Comparison of ENCODE assay signal across 7 mouse cellular contexts in genomic region chr10:123091737-123092136, GRCm38 (mm10). TPM values are rescaled to one million over a fixed set of nuclear protein-coding genes. Genes with fewer than 3 reads are reported as not detected.
DNase-seq lines count a peak whose midpoint lies in the region; ATAC-seq lines count a peak whose summit lies in the region.

No protein-coding gene starts in this region.

- H3K9me3 ChIP-seq in embryonic facial prominence, embryonic 14.5 days (ENCODE audit: control insufficient read depth, low read length): no peaks in the 10 kb centered on the region
- no peaks in the 10 kb centered on the region for H3K9me3 ChIP-seq in liver, embryonic 13.5 days (replicated peaks)

- no peak overlapping the region for H3K4me3 ChIP-seq in embryonic facial prominence, embryonic 14.5 days (ENCODE audit: low read depth, low read length)
- H3K4me3 ChIP-seq in liver, embryonic 13.5 days (replicated peaks): no peak overlapping the region

- no peak overlapping the region for H3K27ac ChIP-seq in embryonic facial prominence, embryonic 14.5 days (replicated peaks; ENCODE audit: low read depth, low read length)
- no peak overlapping the region for H3K27ac ChIP-seq in liver, embryonic 13.5 days

- H3K27me3 ChIP-seq in embryonic facial prominence, embryonic 14.5 days (replicated peaks; ENCODE audit: control insufficient read depth, insufficient read depth, low read length): no peaks in the 10 kb centered on the region
- no peaks in the 10 kb centered on the region for H3K27me3 ChIP-seq in liver, embryonic 13.5 days

- WGBS in embryonic facial prominence, embryonic 14.5 days: 37% methylated on average over 5 of the region's 5 CpGs
- WGBS in liver, embryonic 13.5 days (ENCODE audit: insufficient replicate concordance): 37% methylated on average over 5 of the region's 5 CpGs

- no peak overlapping the region for H3K4me2 ChIP-seq in embryonic facial prominence, embryonic 14.5 days (ENCODE audit: low read depth, low read length)
- H3K4me2 ChIP-seq in liver, embryonic 13.5 days: no peak overlapping the region

- H3K9ac ChIP-seq in embryonic facial prominence, embryonic 14.5 days (ENCODE audit: low read depth, low read length): no peak overlapping the region
- H3K9ac ChIP-seq in liver, embryonic 13.5 days: no peak overlapping the region

- peak; percentile 16 for DNase-seq in urinary bladder, postnatal 25 days (ENCODE audit: low spot score)
- DNase-seq in urinary bladder, adult 2 months (ENCODE audit: low spot score): no peak
- DNase-seq in adrenal gland, postnatal 10 days: peak; percentile 64
- peak; percentile 75 for DNase-seq in embryonic facial prominence, embryonic 14.5 days (ENCODE audit: low spot score)
- peak; percentile 27 for DNase-seq in liver, embryonic 13.5 days
- DNase-seq in natural killer cell, adult 2 months (ENCODE audit: low spot score in 2 of 2): peak; percentile 21 to 37

- H3K36me3 ChIP-seq in embryonic facial prominence, embryonic 14.5 days (ENCODE audit: control insufficient read depth, insufficient read depth, low read length): no peaks in the 10 kb centered on the region
- H3K36me3 ChIP-seq in liver, embryonic 13.5 days: no peaks in the 10 kb centered on the region

- no peaks in the 10 kb centered on the region for H3K4me1 ChIP-seq in embryonic facial prominence, embryonic 14.5 days (ENCODE audit: control insufficient read depth, insufficient read depth, low read length)
- no peaks in the 10 kb centered on the region for H3K4me1 ChIP-seq in liver, embryonic 13.5 days (replicated peaks)

- ATAC-seq in embryonic facial prominence, embryonic 14.5 days (ENCODE audit: low read depth): 0 out of 2 replicates have a peak, but pooled peaks have one; percentile 50
- ATAC-seq in inflammation-experienced regulatory T-cells, adult 6 months: peak; percentile 85
- peak; percentile 29; the same call in 1 of the 2 replicates for ATAC-seq in liver, embryonic 13.5 days (ENCODE audit: low read depth)

RNA-seq across cellular contexts. Expression of gene Mon2, which starts 15.4 kb away (rescaled TPM):
- polyA plus RNA-seq in urinary bladder, adult 2 months (2012; rRNA removed): 52.9 and 58.2 TPM in 2 replicates
- total RNA-seq in adrenal gland, postnatal 10 days (2021): 10 to 100 TPM; 62.0 to 78.6 TPM
- polyA plus RNA-seq in embryonic facial prominence, embryonic 14.5 days (2014; fragmentation: Nextera tagmentation; extraction: Ambion mirVana): 44.5 and 48.3 TPM in 2 replicates
- polyA plus RNA-seq in inflammation-experienced regulatory T-cells, adult 6 months (2017; shearing (Covaris generic)): 10 to 100 TPM; 12.3 to 39.6 (median 34.4) TPM
- 8.6 and 9.3 TPM in 2 replicates for polyA plus RNA-seq in liver, embryonic 13.5 days (2015; fragmentation: Nextera tagmentation; extraction: Ambion mirVana)

Comparison
In these comparisons a context has a peak if more than half of its experiments do, and no peak if none do; other contexts are left out.
1. ATAC-seq: peak in every context shown above with its lines; median percentile 85 in inflammation-experienced regulatory T-cells, adult 6 months; 50 in embryonic facial prominence, embryonic 14.5 days; 29 in liver, embryonic 13.5 days.